Mouse (Mus musculus): ENCODE measurements around the gene Camkmt. TPM values are rescaled to one million over a fixed set of nuclear protein-coding genes. Genes with fewer than 3 reads are reported as not detected.

The Camkmt gene
- total RNA-seq, 4 experiments from 2014 or later, result 8.1 to 13.6 (median 10.7) TPM

DNA sequence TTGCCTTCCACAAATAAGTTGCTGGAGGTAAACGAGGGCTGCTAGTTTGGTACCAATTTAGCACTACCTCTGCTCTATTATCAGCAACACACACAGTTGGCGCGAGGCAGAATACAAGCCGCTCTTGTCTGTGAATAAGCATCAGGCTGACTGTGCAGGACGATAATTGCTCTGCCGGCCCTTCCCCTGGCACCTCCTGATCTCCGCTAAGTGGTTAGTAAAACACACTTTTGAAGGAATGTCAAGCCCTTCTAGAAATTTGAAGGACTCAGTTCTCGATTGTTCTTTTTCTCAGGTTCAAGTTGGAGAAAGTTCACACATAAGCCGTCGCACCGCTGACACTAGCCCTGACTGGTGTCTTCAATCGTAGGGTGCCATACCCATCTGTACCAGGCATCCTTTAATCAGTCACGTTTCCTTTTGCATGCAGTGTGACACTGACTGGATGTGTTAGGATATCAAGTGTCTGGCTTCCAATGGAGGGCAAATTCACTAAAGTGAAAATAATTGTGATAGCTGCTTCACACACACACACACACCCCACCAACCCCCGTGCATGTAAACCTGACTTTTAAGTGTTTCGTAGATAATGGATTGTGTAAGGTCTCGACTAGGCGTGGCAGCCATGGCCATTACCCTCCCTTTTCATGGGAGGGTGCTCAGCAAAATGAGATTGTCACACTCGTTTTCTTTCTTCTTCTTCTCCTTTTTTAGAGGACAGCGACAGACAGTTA is 283.9 kb downstream of the Camkmt start:
- DNase-seq, result no peak

DNA sequence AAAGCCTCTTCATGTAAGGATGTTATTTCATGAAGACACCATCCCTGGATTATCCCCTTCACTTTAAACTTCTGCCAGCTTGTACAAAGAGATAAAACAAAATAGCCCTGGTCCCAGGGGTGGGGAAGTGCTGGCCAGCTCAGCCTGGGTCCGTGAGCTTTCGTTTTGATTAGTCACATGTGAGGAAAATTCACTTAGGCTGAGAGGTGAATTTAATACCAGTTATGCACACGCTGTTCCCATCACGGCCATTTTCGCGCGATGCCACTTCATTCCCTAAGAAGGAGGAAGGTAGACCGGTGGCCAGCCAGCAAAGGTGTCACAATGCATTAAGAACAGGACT is 284.5 kb downstream of the Camkmt start:
- DNase-seq, result no peak

- no peak for DNase-seq
These were observed 285.2 kb downstream of the Camkmt start for GRCm38 (mm10) chr17:85375523-85375922.

- DNase-seq, result no peak
These were observed 287.1 kb downstream of the Camkmt start for GRCm38 (mm10) chr17:85377496-85377895.

GRCm38 (mm10) chr17:85379101-85379500 is 288.7 kb downstream of the Camkmt start:
- no peak for DNase-seq

DNA sequence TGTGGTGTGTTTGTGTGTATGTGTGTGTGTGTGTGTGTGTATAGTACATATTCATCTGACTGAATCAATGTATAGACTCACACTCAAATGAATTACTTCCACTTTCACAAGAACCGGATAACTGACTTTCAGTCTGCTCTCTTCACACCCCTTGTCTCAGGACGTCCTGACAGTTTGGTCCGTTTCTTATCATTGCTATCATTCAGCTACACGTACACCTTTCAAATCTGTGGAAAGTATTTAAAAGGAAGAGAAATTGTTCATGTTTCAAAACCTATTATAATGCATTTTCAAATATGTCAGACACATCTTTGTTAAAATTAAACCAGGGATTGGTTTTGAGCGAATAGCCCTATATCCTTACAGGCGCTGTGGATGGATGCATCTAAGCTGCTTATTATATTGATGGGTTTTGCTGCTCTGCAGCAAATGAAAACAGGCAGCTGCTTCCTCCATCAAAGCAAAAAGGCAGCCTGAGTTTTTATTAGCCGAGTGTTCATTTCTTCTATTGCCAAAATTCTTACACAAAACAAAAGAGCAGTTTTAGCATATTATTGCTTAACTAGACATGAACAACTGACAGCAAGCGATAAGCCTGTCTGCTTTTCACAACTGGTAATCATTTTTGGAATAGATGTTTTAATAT is 291.3 kb downstream of the Camkmt start:
- DNase-seq, result no peak

DNA sequence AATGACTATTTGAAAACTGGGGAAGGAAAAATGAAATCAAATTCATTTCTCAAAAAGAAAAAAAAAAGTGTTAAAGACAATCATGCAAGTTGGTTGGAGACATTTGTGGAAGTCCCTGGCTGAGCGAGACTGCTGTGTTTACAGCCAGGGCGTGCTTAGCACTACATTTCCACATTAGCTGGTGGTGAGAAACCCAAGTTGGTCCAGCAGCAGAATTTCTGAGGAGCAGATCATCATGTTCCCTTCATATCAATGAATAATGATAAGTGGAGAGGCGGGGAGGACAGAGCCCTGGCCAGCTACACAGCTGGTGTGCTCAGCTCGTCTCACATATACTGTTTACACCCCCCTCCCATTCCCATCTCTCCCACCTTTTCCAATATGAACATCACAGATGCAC is 292.0 kb downstream of the Camkmt start:
- DNase-seq, result no peak

DNA sequence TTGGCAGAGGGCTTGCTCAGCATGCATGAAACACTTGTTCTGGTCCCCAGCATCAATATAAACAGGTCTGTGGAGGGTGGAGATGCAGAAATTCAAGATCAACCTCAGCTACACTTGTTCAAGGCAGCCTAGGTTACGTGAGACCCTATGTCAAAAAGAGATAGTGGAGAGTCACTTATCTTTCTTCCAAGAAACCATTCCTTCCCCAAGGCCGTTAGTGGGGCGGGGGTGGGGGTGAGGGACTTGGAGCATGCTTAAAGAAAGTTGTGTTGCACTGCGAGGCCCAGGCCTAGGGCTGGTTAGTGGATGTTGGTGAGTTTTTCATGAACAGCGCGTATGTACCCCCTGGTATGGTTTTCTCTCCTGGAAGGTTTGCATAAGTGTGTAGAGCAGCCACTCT is 292.6 kb downstream of the Camkmt start:
- no peak for DNase-seq

DNA sequence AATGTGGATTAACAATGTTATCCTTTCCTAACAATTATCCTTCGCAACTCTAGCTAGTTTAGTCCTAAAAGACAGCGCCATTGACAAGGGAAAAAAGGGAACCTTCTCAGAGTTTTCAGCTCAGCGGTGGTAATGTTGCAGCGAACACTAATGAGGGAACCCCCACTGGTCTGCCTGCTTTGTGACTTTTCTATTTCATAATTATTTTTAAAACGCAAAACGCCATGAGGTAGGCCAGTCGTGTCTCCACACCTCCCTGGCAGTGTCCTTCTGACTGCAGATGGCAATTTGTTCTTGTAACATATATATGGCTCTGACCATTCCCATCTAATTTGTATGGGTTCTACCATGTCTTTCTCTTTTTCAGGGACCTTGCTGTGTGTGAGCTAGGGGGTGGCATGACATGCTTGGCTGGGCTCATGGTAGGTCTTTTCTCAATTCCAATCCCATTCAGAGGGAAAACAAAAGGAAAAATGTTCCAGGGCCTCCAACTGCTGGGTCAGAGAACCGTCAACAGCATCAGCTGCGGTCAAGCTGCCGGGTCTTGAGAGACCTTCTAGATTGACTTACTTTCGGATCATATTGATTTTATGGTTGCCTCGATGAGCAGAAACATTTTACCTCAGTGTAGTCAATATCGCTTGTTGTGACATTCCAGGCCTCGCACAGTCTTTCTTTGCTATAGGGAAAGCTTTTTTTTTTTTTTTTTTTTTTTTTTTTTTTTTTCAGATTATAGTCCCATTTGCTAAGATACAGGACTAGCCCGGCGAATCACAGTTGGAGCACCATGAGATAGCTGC is 302.9 kb downstream of the Camkmt start:
- no peak for DNase-seq

GRCm38 (mm10) chr17:85393891-85394321 is 303.6 kb downstream of the Camkmt start:
- no peak for DNase-seq

DNA sequence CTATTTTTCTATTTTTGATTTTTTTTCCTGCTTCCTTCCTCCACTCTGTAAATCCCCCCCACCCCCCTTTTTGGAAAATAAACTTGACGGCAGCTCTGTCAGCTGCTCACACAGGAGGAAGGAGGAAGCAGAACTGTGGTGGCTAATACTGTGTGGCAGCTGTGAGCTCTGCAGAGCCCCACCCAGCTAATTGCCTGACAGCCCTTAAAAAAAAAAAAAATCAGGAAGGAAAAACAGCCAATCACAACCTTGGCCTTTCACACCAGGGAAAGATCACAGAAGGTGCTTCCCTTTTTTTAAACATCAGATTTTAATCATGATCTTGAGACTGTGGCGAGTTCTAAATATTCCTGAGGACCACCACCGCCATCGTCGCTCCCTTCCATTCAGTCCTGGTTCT is 305.1 kb downstream of the Camkmt start:
- DNase-seq, result no peak

GRCm38 (mm10) chr17:85400751-85401150 is 310.4 kb downstream of the Camkmt start:
- DNase-seq, result no peak

DNA sequence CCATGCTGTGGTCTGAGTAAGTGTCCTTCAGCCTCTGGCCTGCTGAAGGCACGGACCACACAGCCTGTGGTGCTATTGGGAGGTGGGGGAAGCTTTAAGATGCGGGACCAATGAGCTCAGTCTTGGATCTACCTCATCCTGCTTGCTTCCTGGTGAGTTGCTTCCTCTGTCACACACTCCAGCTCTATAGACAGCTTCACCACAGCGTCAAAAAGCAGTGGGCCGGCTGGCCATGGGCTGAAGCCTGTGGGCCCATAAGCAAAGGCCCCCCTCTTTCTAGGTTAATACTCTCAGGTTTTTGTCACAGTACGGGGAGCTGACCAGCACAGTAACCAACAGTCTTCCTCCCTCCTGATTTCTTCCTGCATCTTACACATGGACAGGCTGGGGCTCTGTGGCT is 314.8 kb downstream of the Camkmt start:
- DNase-seq, result no peak

DNA sequence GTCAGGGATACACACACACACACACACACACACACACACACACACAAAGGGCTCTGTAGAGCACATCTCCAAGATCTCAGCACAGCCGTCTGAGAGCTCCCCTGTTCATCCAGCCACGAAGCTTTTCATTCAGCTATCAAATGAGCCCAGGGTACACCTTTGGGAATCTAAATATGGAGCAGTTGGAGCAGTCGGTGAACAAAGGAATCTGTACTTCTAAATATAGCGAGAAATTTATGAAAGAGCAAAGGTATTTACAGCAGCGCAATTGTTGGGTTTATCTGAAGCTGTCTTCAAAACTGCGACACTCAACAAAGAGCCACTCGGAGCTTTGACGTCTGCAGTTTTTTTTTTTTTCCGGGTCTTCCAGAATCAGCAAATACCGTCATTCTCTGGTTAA is 315.8 kb downstream of the Camkmt start:
- DNase-seq, result no peak

DNA sequence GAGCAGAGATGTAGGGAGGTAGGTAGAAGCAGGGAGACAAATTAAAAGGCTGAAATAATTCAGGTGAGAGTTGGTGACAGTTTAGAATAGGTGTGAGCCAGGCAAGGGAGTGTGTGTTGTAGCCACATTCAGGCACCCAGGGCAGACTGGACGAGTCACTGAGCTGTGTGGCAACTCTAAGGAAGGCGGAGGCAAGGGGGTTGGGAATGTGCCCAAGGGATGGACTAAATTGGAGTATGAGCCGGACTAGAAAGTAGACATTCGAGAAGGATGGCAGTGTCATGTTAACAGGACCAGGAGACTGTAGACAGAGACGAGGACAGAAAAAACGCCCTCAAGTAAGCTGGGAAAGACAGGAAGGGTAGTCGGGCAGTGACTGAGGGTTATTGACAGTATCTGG is 338.5 kb downstream of the Camkmt start:
- DNase-seq, result no peak

- no peak for DNase-seq
These were observed 342.6 kb downstream of the Camkmt start for GRCm38 (mm10) chr17:85432923-85433322.

GRCm38 (mm10) chr17:85443036-85443435 is 352.7 kb downstream of the Camkmt start:
- DNase-seq, result no peak

DNA sequence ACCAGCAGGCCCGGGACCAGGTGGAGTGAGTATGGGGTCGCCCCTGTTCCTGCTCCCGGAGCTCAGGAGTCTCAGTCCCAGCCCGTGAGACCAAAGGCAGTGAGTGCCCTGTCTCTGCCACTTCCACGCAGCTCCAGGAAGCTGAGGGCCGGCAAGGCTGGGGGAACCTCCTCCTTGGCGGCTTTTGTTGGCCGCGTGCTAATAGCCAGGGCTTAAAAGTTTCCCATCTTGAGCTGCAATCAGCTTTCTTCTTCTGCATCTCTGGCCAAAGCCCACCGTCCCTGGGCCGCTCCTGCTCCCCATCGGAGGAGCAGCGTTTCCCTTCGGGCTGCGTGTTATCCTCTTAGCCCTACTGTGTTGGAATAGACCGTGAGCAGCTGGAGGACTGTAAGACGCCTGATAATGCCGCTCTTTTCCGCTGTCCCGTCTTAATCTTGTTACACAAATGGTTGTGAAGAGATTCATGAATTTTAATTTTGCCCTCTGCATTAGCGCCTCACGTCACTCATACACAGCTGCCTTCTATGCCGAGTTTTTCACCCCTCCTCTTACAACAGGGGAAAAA is 364.1 kb downstream of the Camkmt start:
- DNase-seq, result no peak

GRCm38 (mm10) chr17:85455063-85455462 is 364.7 kb downstream of the Camkmt start:
- no peak for DNase-seq

DNA sequence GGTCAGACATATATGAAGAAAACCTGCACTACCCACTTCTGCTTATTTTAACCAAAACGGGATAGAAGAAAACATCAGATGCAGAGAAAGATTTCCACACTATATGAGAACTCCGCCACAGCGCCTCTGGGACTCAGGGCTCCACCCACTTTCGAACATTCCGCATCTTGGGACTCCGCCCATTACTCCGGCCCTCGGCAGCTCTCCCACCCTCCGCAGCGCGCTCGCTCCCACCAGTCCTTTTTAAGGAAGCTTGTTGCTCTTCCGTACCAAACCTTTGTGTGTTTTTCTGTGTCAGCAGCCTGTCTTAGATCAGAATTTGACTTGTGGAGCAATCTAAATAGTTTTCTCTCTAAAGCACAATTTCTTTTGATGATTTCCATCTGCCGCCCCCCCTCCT is 367.7 kb downstream of the Camkmt start:
- DNase-seq, result no peak

- DNase-seq, result no peak
These were observed 368.2 kb downstream of the Camkmt start for GRCm38 (mm10) chr17:85458589-85458988.

DNA sequence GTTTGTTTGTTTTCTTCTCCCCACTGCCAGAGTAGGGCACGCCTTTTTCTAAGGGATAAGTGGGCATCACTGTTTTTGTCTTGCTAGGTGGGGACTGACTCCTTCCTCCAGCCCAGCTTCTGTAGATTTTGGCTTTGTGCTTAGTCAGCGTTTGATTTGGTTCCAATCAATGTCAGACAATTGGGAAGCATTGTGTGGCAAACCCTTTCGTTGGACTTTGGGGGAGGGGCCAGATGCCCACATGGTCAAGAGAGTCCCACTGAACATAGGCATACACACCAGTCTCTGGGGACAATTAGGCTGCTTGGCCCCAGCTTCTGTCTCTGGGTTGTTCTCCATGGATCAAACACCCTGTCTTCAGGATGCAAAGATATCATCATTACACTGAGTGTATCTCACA is 371.2 kb downstream of the Camkmt start:
- no peak for DNase-seq
